Mouse (Mus musculus) 416B (cell line): ENCODE measurements around the gene Chchd2.
A peak's percentile ranks its signal among the peaks of the same experiment; 100 is the strongest.
"Not testable (repeated sequence)": the region's sequence is repeated elsewhere in the genome, so short reads cannot be mapped to it uniquely, and the experiment has no call there.

Experiments
- DNase-seq: peaks from one replicate; pipeline ENCODE4 v3.0.0; 2011; ENCODE audit warnings: low read depth

The Chchd2 gene

GRCm38 (mm10) chr5:129886911-129887636 lies at the start of gene Chchd2:
Gene Chchd2 (minus strand): TSS chr5:129887470.
- DNase-seq, result peak; percentile 99

GRCm38 (mm10) chr5:129936941-129937340 lies 49.7 kb upstream of the Chchd2 start:
- DNase-seq, result no peak

- DNase-seq, result peak; percentile 49
These were observed 42.9 kb upstream of the Chchd2 start for GRCm38 (mm10) chr5:129929924-129930855.

- no peak for DNase-seq
These were observed 38.7 kb upstream of the Chchd2 start for GRCm38 (mm10) chr5:129925933-129926332.

- DNase-seq, result peak; percentile 90
These were observed 37.7 kb upstream of the Chchd2 start for GRCm38 (mm10) chr5:129924820-129925452.

- no peak for DNase-seq
These were observed 34.7 kb upstream of the Chchd2 start for GRCm38 (mm10) chr5:129921972-129922371.

- no peak for DNase-seq
These were observed 32.0 kb upstream of the Chchd2 start for GRCm38 (mm10) chr5:129919320-129919719.

GRCm38 (mm10) chr5:129918752-129919151 lies 31.5 kb upstream of the Chchd2 start:
- peak; percentile 61 for DNase-seq

GRCm38 (mm10) chr5:129918065-129918651 lies 30.9 kb upstream of the Chchd2 start:
- DNase-seq, result peak; percentile 48

GRCm38 (mm10) chr5:129915491-129915890 lies 28.2 kb upstream of the Chchd2 start:
- not testable (repeated sequence) for DNase-seq

- peak; percentile 77 for DNase-seq
These were observed 26.8 kb upstream of the Chchd2 start for GRCm38 (mm10) chr5:129914024-129914423.

- no peak for DNase-seq
These were observed 22.3 kb upstream of the Chchd2 start for GRCm38 (mm10) chr5:129909591-129909990.

- DNase-seq, result no peak
These were observed 21.9 kb upstream of the Chchd2 start for GRCm38 (mm10) chr5:129909147-129909546.

GRCm38 (mm10) chr5:129908242-129908965 lies 21.1 kb upstream of the Chchd2 start, which contains the start of gene Nupr1l:
Gene Nupr1l (plus strand): TSS chr5:129908540.
- DNase-seq, result peak; percentile 94

- no peak for DNase-seq
These were observed 20.5 kb upstream of the Chchd2 start for GRCm38 (mm10) chr5:129907775-129908174.

GRCm38 (mm10) chr5:129898449-129898848 lies 11.2 kb upstream of the Chchd2 start, which contains the start of gene Phkg1:
Gene Phkg1 (minus strand): TSS chr5:129898549.
- no peak for DNase-seq

- peak; percentile 96 for DNase-seq
These were observed 8.2 kb upstream of the Chchd2 start, which contains the start of gene Zbed5 for GRCm38 (mm10) chr5:129895198-129896088. Gene Zbed5 (plus strand): TSS chr5:129895723.

- not testable (repeated sequence) for DNase-seq
These were observed 3.1 kb upstream of the Chchd2 start for GRCm38 (mm10) chr5:129890390-129890789.

GRCm38 (mm10) chr5:129886271-129886670 lies 999 bp downstream of the Chchd2 start:
- peak; percentile 71 for DNase-seq

- DNase-seq, result no peak
These were observed 7.4 kb downstream of the Chchd2 start for GRCm38 (mm10) chr5:129879888-129880287.
